Mouse (Mus musculus) heart, postnatal 0 days (tissue): ENCODE data around the gene Fbxo47.

Source experiments
- CTCF ChIP-seq: IDR thresholded peaks from 2 replicates; pipeline ENCODE4 v1.5.1; 2016; ENCODE audit warnings: antibody characterized with exemption, control low read depth, low read depth
- EP300 ChIP-seq: IDR thresholded peaks from 2 replicates; pipeline ENCODE4 v1.6.1; 2016; ENCODE audit warnings: antibody characterized with exemption, low read depth

DNA sequence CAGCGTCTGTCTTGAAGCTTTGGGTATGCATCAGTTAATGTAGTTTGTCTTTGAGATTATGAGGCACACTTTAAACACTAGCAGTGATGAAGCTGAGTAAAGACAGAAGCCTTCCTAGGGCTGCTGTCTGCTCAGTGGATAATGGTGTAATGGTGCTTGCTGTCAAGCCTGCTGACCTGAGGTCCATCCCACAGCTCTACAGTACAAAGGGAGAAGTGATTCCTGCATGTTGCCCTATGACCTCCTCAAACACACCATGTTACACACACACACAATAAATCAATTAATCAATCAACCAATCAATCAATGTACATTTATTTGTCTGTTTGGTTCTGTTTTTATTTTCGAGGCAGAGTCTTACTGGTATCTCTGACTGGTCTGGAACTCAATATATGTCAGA, 21.8 kb downstream of the Fbxo47 start:
- TF ChIP-seq CTCF = no peak
- no peak for TF ChIP-seq EP300
